Mouse (Mus musculus): ENCODE measurements at regions not wholly inside any gene's neighbourhood (a gene's known extent, or its start where the extent isn't known, plus 50 kb on each side); places are given as distances from the start of the nearest gene placed in this dataset.

DNA sequence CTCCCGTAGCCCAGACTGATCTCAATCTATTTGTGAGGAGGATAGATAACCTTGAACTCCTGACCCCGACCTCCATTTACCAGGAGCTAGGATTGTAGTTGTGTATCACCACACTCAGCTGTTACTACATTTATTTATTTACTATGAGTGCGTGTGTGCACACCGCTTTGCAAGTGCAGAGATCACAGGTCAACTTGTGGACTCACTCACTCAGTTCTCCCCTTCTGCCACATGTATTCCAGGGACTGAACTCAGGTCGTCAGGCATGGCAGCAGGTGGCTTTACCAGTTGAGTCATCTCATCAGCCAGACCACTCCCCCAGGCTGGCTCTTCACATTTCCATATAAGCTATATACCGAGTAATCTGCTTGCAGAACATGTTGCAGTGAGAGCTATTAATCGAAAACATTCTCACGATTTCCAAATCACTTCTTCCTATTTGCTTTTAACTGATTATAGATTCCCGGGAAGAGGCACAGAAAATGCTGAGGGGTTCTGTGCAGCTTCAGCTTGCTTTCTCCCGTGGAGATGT, 104.4 kb upstream of the Lrig1 start:
- no peaks in the 10 kb centered on the region for H3K36me3 ChIP-seq
- H3K4me3 ChIP-seq: no peak overlapping the region
- peaks cover 13% of the 10 kb centered on the region for H3K4me1 ChIP-seq
- no peaks in the 10 kb centered on the region for H3K9me3 ChIP-seq (replicated peaks)
- no peak overlapping the region for H3K9ac ChIP-seq
- no peaks in the 10 kb centered on the region for H3K27me3 ChIP-seq
- H3K4me2 ChIP-seq (replicated peaks): no peak overlapping the region
- 82% methylated on average over 10 of the region's 10 CpGs for WGBS
- H3K27ac ChIP-seq: no peak overlapping the region
- no peak for ATAC-seq (ENCODE audit: low FRiP score)

DNA sequence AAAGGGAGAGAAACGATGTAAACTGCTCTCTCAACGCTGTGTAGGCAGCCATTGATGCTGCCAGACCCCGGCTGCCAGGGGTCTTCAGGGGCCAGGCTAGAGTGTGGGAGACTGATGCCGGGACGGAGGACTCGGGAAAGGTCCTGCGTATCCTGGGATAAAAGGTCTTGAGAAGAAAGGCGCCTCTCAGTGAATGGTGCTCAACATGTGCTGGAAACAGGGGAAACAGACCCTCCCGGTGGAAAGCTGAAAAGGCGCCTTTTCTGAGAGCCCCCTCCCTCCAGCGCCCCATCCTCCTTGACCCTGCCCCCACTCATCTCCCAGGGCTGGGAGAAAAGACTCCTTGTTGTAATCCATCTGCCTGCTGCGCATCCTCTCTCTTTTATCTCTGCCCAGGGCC, 101.1 kb upstream of the Lrig1 start:
- no peaks in the 10 kb centered on the region for H3K36me3 ChIP-seq
- H3K4me3 ChIP-seq: peak overlapping the region; percentile 8; the same call in 1 of the 2 replicates
- no peaks in the 10 kb centered on the region for H3K9me3 ChIP-seq (replicated peaks)
- peak overlapping the region; percentile 38 for H3K4me2 ChIP-seq (replicated peaks)
- H3K4me1 ChIP-seq: peaks cover 7% of the 10 kb centered on the region
- WGBS: 3% methylated on average over 12 of the region's 12 CpGs
- no peaks in the 10 kb centered on the region for H3K27me3 ChIP-seq
- H3K27ac ChIP-seq: peak overlapping the region; percentile 35; the same call in 1 of the 2 replicates
- peak; percentile 65 for ATAC-seq (ENCODE audit: low FRiP score)
- H3K9ac ChIP-seq: peak overlapping the region; percentile 45; the same call in 1 of the 2 replicates

DNA sequence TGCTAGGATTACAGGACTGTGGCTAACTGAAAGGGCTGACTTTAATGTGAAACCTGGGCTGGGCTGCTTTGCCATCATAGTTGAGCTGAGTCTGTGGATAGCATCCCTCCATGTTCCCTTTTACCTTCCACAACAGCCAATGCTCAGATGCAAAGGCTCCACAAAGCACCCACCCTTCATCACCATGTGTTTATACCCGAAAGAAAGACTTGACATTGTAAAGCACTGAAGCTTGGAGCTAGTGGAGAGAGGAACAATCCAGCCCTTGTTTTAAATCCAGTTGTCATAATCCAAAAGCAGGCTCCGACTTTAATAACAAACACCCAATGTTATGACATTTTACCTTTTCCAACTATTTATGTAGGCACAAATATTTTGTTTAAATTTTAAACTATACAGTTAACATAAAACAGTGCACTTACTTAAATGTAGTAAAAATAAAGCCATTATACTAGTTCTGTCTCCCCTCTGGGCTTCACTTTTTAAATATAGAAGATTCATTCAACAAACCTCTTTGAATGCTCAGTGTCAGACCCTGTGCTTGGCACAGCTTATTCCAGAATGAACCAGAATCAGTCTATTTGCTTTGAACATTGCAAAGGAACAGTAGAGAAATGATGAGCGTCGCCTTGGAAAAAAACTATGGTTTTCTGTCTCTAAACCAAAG, 98.7 kb upstream of the Lrig1 start:
- Histone ChIP-seq H3K4me3 (no peak overlapping the region), H3K36me3 (no peaks in the 10 kb centered on the region), H3K9me3 (replicated peaks) (no peaks in the 10 kb centered on the region), H3K4me2 (replicated peaks) (no peak overlapping the region), H3K9ac (no peak overlapping the region), H3K27ac (no peak overlapping the region), H3K27me3 (no peaks in the 10 kb centered on the region), H3K4me1 (peaks cover 7% of the 10 kb centered on the region)
- ATAC-seq (ENCODE audit: low FRiP score): no peak
- WGBS: 87% methylated on average over 4 of the region's 4 CpGs

DNA sequence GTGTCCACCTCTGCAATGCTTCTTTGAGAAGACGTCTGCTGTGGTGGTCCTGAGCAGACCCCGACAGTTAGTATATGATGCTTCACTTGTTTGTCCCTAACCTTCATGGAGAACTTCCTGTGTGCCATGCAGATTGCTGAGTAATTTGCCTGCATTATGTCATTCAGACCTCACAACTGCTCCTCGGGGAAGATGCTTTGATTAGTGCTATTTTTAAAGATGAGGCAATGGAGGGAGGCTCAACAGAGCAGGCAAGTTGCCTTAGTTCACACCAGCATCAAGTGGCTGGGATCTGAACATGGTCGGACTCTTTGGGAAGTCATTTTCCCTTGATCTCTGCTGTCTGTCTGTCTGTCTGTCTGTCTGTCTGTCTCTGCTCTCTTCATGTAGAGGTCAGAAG, 95.5 kb upstream of the Lrig1 start:
- no peak overlapping the region for H3K4me2 ChIP-seq (replicated peaks)
- H3K27ac ChIP-seq: no peak overlapping the region
- no peak overlapping the region for H3K4me3 ChIP-seq
- H3K9me3 ChIP-seq (replicated peaks): no peaks in the 10 kb centered on the region
- H3K9ac ChIP-seq: no peak overlapping the region
- no peaks in the 10 kb centered on the region for H3K36me3 ChIP-seq
- H3K27me3 ChIP-seq: no peaks in the 10 kb centered on the region
- ATAC-seq (ENCODE audit: low FRiP score): no peak
- WGBS: 83% methylated on average over 4 of the region's 4 CpGs
- no peaks in the 10 kb centered on the region for H3K4me1 ChIP-seq

DNA sequence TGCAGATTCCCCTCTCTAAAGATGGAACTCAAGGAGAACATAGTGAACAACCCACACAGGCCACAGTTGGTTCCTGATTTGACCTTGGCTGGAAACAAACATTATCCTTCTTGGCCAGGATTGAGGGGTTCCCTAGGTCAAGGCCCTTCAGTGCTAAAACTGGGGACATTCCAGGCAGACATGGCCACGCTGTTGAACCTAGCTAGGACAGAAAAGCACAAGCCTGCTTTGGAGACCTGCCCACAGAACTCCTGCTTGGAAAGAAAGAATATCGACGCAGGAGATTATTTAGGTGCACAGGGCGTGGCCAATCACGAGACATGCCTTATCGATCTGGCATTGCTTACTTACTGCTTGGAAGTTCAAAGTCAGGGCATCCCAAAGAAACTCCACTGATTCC, 93.6 kb upstream of the Lrig1 start:
- Histone ChIP-seq H3K4me3 (no peak overlapping the region), H3K36me3 (no peaks in the 10 kb centered on the region), H3K27me3 (no peaks in the 10 kb centered on the region), H3K27ac (no peak overlapping the region), H3K9me3 (replicated peaks) (no peaks in the 10 kb centered on the region), H3K9ac (no peak overlapping the region), H3K4me2 (replicated peaks) (no peak overlapping the region), H3K4me1 (peaks cover 11% of the 10 kb centered on the region; the same call in 1 of the 2 replicates)
- ATAC-seq (ENCODE audit: low FRiP score): no peak
- WGBS: 91% methylated on average over 6 of the region's 6 CpGs

DNA sequence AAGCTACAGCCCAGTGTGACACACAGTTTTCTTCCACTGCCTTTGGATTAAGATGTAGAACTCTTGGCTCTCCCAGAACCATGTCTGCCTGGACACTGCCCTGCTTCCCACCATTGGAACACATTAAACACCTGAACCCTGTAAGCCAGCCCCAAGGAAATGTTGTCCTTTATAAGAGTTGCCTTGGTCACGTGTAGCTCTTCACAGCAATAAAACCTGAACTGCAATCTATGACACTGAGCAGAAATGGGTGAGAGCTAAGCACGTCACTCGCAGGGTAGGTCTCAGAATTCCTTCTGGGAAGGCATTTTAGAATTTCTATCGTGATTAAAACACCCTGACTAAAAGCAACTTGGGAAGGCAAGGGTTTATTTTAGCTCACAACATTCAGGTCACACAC, 92.4 kb upstream of the Lrig1 start:
- Histone ChIP-seq H3K4me1 (peaks cover 12% of the 10 kb centered on the region; the same call in 1 of the 2 replicates), H3K27me3 (no peaks in the 10 kb centered on the region), H3K27ac (no peak overlapping the region), H3K4me3 (no peak overlapping the region), H3K4me2 (replicated peaks) (no peak overlapping the region), H3K9ac (no peak overlapping the region), H3K36me3 (no peaks in the 10 kb centered on the region), H3K9me3 (replicated peaks) (no peaks in the 10 kb centered on the region)
- 91% methylated on average over 4 of the region's 4 CpGs for WGBS
- no peak for ATAC-seq (ENCODE audit: low FRiP score)

DNA sequence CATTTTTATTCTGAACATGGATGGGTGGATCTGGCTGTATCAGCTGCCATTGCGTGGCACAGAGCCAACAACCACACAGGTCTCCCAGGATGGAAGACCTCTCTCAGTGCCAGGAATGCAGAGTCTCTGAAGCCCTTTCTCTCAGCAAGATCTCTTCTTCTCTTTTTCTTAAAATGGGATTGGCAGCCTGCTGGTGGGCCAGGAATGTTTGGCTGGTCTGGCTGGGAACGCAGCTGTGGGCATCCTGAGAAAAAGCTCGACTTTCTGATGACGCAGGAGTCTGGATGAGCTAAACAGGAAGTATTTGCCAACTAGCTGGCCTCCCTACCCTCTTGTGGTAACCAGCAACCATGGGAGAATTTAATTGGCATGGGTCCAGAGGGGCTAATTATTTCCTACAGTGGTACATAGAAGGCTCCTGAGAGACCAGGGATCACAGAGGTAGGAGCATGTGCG, 89.4 kb upstream of the Lrig1 start:
- Histone ChIP-seq H3K27ac (0 out of 2 replicates have a peak overlapping the region, but pooled peaks have one; percentile 64), H3K4me3 (no peak overlapping the region), H3K9me3 (replicated peaks) (no peaks in the 10 kb centered on the region), H3K27me3 (no peaks in the 10 kb centered on the region), H3K9ac (no peak overlapping the region), H3K4me2 (replicated peaks) (no peak overlapping the region), H3K36me3 (no peaks in the 10 kb centered on the region), H3K4me1 (peaks cover 12% of the 10 kb centered on the region; the same call in 1 of the 2 replicates)
- ATAC-seq (ENCODE audit: low FRiP score): peak; percentile 79
- 55% methylated on average over 5 of the region's 5 CpGs for WGBS

DNA sequence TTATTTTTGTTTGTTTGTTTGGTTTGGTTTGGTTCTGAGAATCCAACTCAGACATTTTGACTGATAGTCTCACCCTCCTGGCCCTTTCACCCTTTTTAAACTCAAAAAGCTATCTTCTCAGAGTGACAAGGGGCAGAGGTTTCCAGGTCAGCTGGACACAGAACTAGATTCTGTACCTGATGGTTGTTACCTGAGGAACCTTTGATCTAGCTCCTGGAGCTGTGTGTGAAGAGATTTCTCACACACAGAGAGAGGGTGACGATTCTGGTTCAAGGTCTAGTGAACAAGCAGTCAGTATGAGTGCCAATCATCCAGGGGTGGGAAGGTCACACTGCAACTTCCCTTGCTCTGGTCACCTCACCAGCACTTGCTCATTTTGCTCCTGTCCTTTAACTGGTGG, 83.5 kb upstream of the Lrig1 start:
- no peak for ATAC-seq (ENCODE audit: low FRiP score)
- no peak overlapping the region for H3K4me2 ChIP-seq (replicated peaks)
- H3K4me1 ChIP-seq: 0 out of 2 replicates have a peak, but pooled peaks cover under 1% of the 10 kb centered on the region
- 74% methylated on average over 1 of the region's 1 CpGs for WGBS
- H3K9ac ChIP-seq: no peak overlapping the region
- no peak overlapping the region for H3K4me3 ChIP-seq
- no peaks in the 10 kb centered on the region for H3K9me3 ChIP-seq (replicated peaks)
- no peaks in the 10 kb centered on the region for H3K36me3 ChIP-seq
- H3K27me3 ChIP-seq: no peaks in the 10 kb centered on the region
- H3K27ac ChIP-seq: no peak overlapping the region

DNA sequence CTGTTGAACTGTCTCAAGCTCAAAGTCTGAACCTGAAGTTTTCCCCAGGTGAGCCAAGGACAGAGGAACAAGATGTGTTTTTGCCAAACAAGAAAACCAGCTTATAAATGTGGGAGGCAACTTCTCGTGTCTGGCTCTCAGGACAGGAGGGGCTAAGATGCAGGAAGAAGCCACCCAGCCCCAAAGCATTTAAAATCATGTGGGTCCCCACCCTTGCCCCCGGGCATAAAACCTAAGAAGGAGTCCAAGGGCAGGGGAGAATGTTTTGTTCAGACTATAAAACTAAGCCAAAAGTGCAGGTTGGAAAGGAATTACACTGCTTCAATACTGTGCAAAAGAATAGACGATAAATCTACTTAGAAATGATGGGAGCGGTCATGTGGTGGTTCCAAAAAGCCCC, 80.7 kb upstream of the Lrig1 start:
- 89% methylated on average over 4 of the region's 4 CpGs for WGBS

DNA sequence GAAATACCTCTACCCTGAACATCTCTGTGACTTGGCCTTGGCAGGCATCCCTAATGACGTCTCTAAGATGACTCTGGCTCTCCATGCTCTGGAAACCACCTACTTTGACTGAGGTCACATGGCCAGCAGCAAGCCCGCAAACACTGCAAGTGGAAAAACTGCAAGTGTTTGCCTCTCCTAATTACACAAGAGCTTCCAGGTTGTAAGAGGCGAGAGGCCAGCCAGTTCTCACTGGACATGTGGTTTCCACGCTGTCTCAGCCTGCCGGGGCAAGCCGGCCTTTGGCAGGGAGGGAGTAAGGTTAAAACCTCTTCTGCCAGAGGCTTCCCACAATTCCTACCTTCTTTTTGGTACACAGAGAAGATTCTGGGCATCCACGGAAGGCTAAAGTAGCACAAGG, 79.9 kb upstream of the Lrig1 start:
- 78% methylated on average over 7 of the region's 7 CpGs for WGBS
- no peak overlapping the region for H3K27ac ChIP-seq

More for the DNA sequence above, 80.7 kb upstream of the Lrig1 start:
- H3K27ac ChIP-seq: no peak overlapping the region
- H3K4me1 ChIP-seq: peaks cover 4% of the 10 kb centered on the region; the same call in 1 of the 2 replicates
- H3K36me3 ChIP-seq: no peaks in the 10 kb centered on the region
- H3K27me3 ChIP-seq: no peaks in the 10 kb centered on the region
- ATAC-seq (ENCODE audit: low FRiP score): no peak
- no peak overlapping the region for H3K4me3 ChIP-seq
- no peak overlapping the region for H3K4me2 ChIP-seq (replicated peaks)
- no peaks in the 10 kb centered on the region for H3K9me3 ChIP-seq (replicated peaks)
- no peak overlapping the region for H3K9ac ChIP-seq

DNA sequence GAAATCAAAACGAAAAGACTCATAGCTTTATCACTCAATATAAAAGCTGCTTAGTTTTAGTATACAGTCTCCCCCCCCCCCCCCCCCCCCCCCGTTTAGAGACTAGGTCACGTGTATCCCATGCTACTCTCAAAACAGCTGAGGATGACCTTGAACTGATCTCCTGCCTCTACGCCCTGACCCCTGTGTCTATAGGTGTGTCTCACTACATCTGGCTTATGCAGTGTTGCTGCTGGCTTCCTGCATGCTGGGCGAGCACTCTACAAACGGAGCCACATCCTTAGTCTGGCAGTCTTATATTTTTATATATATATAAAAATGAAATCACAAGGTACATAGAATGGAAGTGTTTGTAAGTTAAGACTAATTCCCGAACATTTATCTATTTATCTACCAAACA, 79.3 kb upstream of the Lrig1 start:
- ATAC-seq (ENCODE audit: low FRiP score): no peak

More for the DNA sequence above, 79.9 kb upstream of the Lrig1 start:
- Histone ChIP-seq H3K36me3 (no peaks in the 10 kb centered on the region), H3K4me1 (peaks cover 4% of the 10 kb centered on the region; the same call in 1 of the 2 replicates), H3K4me3 (no peak overlapping the region), H3K27me3 (no peaks in the 10 kb centered on the region), H3K9ac (no peak overlapping the region), H3K9me3 (replicated peaks) (no peaks in the 10 kb centered on the region), H3K4me2 (replicated peaks) (no peak overlapping the region)
- no peak for ATAC-seq (ENCODE audit: low FRiP score)

DNA sequence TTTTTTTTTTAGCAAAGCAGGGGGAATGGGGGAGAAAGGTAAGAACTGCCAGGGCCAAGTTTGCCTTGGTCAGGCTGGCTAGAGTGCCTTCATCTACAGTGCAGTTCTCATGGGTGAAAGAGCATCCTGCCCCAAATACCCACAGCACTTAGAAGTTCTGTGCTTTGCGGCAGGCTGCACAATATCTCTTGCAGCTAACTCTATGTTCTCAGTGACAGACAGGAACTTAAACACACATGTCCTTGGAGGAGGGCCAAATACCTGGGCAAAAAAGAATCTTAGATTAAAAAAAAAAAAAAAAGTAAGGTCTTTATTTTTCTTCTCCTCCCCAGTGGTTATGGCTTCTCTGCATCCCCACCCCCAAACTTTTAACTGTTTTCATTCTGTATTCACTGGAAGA, 78.8 kb upstream of the Lrig1 start:
- Histone ChIP-seq H3K27me3 (no peaks in the 10 kb centered on the region), H3K27ac (no peak overlapping the region), H3K4me2 (replicated peaks) (no peak overlapping the region), H3K4me1 (peaks cover 12% of the 10 kb centered on the region), H3K9me3 (replicated peaks) (no peaks in the 10 kb centered on the region), H3K36me3 (no peaks in the 10 kb centered on the region), H3K4me3 (no peak overlapping the region), H3K9ac (no peak overlapping the region)
- 72% methylated on average over 1 of the region's 1 CpGs for WGBS
- ATAC-seq (ENCODE audit: low FRiP score): no peak

More for the DNA sequence above, 79.3 kb upstream of the Lrig1 start:
- no peaks in the 10 kb centered on the region for H3K9me3 ChIP-seq (replicated peaks)
- H3K4me3 ChIP-seq: no peak overlapping the region
- no peaks in the 10 kb centered on the region for H3K27me3 ChIP-seq
- H3K27ac ChIP-seq: no peak overlapping the region
- H3K4me1 ChIP-seq: peaks cover 8% of the 10 kb centered on the region
- no peaks in the 10 kb centered on the region for H3K36me3 ChIP-seq
- no peak overlapping the region for H3K9ac ChIP-seq
- WGBS: 73% methylated on average over 7 of the region's 7 CpGs
- H3K4me2 ChIP-seq (replicated peaks): no peak overlapping the region

DNA sequence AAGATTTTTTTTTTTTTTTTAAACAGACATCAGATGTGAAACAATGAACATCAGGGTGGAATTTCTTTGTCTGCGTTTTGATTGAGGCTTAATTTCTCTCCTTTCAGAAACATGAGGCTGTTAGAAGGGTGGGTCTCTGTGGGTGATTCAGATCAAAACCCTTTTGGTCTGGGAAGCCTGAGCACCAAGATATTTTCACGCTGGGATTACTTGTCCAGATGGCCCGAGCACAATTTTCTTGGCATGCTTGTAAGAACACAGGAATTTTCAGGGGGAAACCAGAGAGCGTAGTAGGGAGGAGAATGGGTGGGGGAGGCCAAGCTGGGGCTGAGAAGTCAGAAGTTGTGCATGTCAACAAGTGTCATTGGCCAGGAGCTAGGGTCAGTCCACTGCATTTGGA, 76.6 kb upstream of the Lrig1 start:
- Histone ChIP-seq H3K4me2 (replicated peaks) (no peak overlapping the region), H3K4me1 (peaks cover 34% of the 10 kb centered on the region), H3K36me3 (no peaks in the 10 kb centered on the region), H3K9me3 (replicated peaks) (no peaks in the 10 kb centered on the region), H3K27me3 (no peaks in the 10 kb centered on the region), H3K4me3 (no peak overlapping the region), H3K27ac (no peak overlapping the region), H3K9ac (no peak overlapping the region)
- ATAC-seq (ENCODE audit: low FRiP score): no peak
- 41% methylated on average over 4 of the region's 4 CpGs for WGBS

Data from hindbrain, embryonic 12.5 days (tissue).